Mouse (Mus musculus): ENCODE results near the gene Dstn. TPM values are rescaled to one million over a fixed set of nuclear protein-coding genes. Genes with fewer than 3 reads are reported as not detected.

Dstn gene
- polyA plus RNA-seq, 1 experiment from 2014 or later: 176 TPM

GRCm38 (mm10) chr2:143955746-143956145 is 40.6 kb downstream of the Dstn start:
- H3K79me2 ChIP-seq (ENCODE audit: inconsistent target): peaks cover 2% of the 10 kb centered on the region; the same call in 1 of the 2 replicates
- 98% methylated on average over 4 of the region's 4 CpGs for WGBS (ENCODE audit: missing documents)
- no peak overlapping the region for H3K4me3 ChIP-seq (ENCODE audit: inconsistent target)
- H3K36me3 ChIP-seq (ENCODE audit: inconsistent target): peaks cover 89% of the 10 kb centered on the region
- H3K27ac ChIP-seq: no peak overlapping the region

- H3K36me3 ChIP-seq (ENCODE audit: inconsistent target): peaks cover 87% of the 10 kb centered on the region
- no peak overlapping the region for H3K4me3 ChIP-seq (ENCODE audit: inconsistent target)
- no peak overlapping the region for H3K27ac ChIP-seq
- WGBS (ENCODE audit: missing documents): 73% methylated on average over 5 of the region's 5 CpGs
- peaks cover 10% of the 10 kb centered on the region; the same call in 1 of the 2 replicates for H3K79me2 ChIP-seq (ENCODE audit: inconsistent target)
Measured at GRCm38 (mm10) chr2:143962192-143962591, 47.1 kb downstream of the Dstn start.

GRCm38 (mm10) chr2:143963318-143963717 is 48.2 kb downstream of the Dstn start:
- peaks cover 87% of the 10 kb centered on the region for H3K36me3 ChIP-seq (ENCODE audit: inconsistent target)
- 100% methylated on average over 1 of the region's 1 CpGs for WGBS (ENCODE audit: missing documents)
- no peak overlapping the region for H3K27ac ChIP-seq

GRCm38 (mm10) chr2:143969260-143969659 is 54.1 kb downstream of the Dstn start:
- WGBS (ENCODE audit: missing documents): 97% methylated on average over 7 of the region's 7 CpGs
- Histone ChIP-seq H3K27ac (no peak overlapping the region), H3K36me3 (ENCODE audit: inconsistent target) (peaks cover 93% of the 10 kb centered on the region), H3K79me2 (ENCODE audit: inconsistent target) (peaks cover 36% of the 10 kb centered on the region), H3K4me3 (ENCODE audit: inconsistent target) (no peak overlapping the region)

More at GRCm38 (mm10) chr2:143963318-143963717, 48.2 kb downstream of the Dstn start:
- no peak overlapping the region for H3K4me3 ChIP-seq (ENCODE audit: inconsistent target)
- peaks cover 10% of the 10 kb centered on the region; the same call in 1 of the 2 replicates for H3K79me2 ChIP-seq (ENCODE audit: inconsistent target)

- Histone ChIP-seq H3K27ac (no peak overlapping the region), H3K36me3 (ENCODE audit: inconsistent target) (peaks cover 78% of the 10 kb centered on the region), H3K4me3 (ENCODE audit: inconsistent target) (no peak overlapping the region), H3K79me2 (ENCODE audit: inconsistent target) (peaks cover 47% of the 10 kb centered on the region)
- 100% methylated on average over 2 of the region's 2 CpGs for WGBS (ENCODE audit: missing documents)
Measured at GRCm38 (mm10) chr2:143970841-143971240, 55.7 kb downstream of the Dstn start.

- Histone ChIP-seq H3K79me2 (ENCODE audit: inconsistent target) (peaks cover 58% of the 10 kb centered on the region), H3K36me3 (ENCODE audit: inconsistent target) (peaks cover 70% of the 10 kb centered on the region), H3K4me3 (ENCODE audit: inconsistent target) (no peak overlapping the region), H3K27ac (no peak overlapping the region)
- 94% methylated on average over 2 of the region's 2 CpGs for WGBS (ENCODE audit: missing documents)
Measured at GRCm38 (mm10) chr2:143971887-143972286, 56.8 kb downstream of the Dstn start.

- Histone ChIP-seq H3K27ac (no peak overlapping the region), H3K79me2 (ENCODE audit: inconsistent target) (peaks cover 70% of the 10 kb centered on the region), H3K4me3 (ENCODE audit: inconsistent target) (no peak overlapping the region), H3K36me3 (ENCODE audit: inconsistent target) (peaks cover 57% of the 10 kb centered on the region)
- 93% methylated on average over 5 of the region's 7 CpGs for WGBS (ENCODE audit: missing documents)
Measured at GRCm38 (mm10) chr2:143973161-143973560, 58.0 kb downstream of the Dstn start.

- WGBS (ENCODE audit: missing documents): 34% methylated on average over 5 of the region's 5 CpGs
- Histone ChIP-seq H3K27ac (peak overlapping the region; percentile 36), H3K4me3 (ENCODE audit: inconsistent target) (no peak overlapping the region), H3K36me3 (ENCODE audit: inconsistent target) (peaks cover 41% of the 10 kb centered on the region), H3K79me2 (ENCODE audit: inconsistent target) (peaks cover 91% of the 10 kb centered on the region)
Measured at GRCm38 (mm10) chr2:143975146-143975649, 60.1 kb downstream of the Dstn start.

- H3K79me2 ChIP-seq (ENCODE audit: inconsistent target): peaks cover 96% of the 10 kb centered on the region
- peak overlapping the region; percentile 33 for H3K27ac ChIP-seq
- H3K4me3 ChIP-seq (ENCODE audit: inconsistent target): no peak overlapping the region
- WGBS (ENCODE audit: missing documents): 62% methylated on average over 8 of the region's 8 CpGs
- H3K36me3 ChIP-seq (ENCODE audit: inconsistent target): peaks cover 32% of the 10 kb centered on the region
Measured at GRCm38 (mm10) chr2:143978444-143979147, 63.5 kb downstream of the Dstn start.

GRCm38 (mm10) chr2:143980781-143981398 is 65.8 kb downstream of the Dstn start:
- 69% methylated on average over 6 of the region's 6 CpGs for WGBS (ENCODE audit: missing documents)
- H3K36me3 ChIP-seq (ENCODE audit: inconsistent target): peaks cover 40% of the 10 kb centered on the region; the same call in 1 of the 2 replicates
- H3K27ac ChIP-seq: no peak overlapping the region

GRCm38 (mm10) chr2:143982152-143982551 is 67.0 kb downstream of the Dstn start:
- 84% methylated on average over 4 of the region's 4 CpGs for WGBS (ENCODE audit: missing documents)
- Histone ChIP-seq H3K79me2 (ENCODE audit: inconsistent target) (peaks cover 100% of the 10 kb centered on the region), H3K4me3 (ENCODE audit: inconsistent target) (no peak overlapping the region), H3K36me3 (ENCODE audit: inconsistent target) (peaks cover 53% of the 10 kb centered on the region), H3K27ac (no peak overlapping the region)

More at GRCm38 (mm10) chr2:143980781-143981398, 65.8 kb downstream of the Dstn start:
- Histone ChIP-seq H3K79me2 (ENCODE audit: inconsistent target) (peaks cover 100% of the 10 kb centered on the region), H3K4me3 (ENCODE audit: inconsistent target) (no peak overlapping the region)

GRCm38 (mm10) chr2:143982901-143983300 is 67.8 kb downstream of the Dstn start:
- WGBS (ENCODE audit: missing documents): 66% methylated on average over 3 of the region's 3 CpGs
- H3K36me3 ChIP-seq (ENCODE audit: inconsistent target): peaks cover 60% of the 10 kb centered on the region
- H3K79me2 ChIP-seq (ENCODE audit: inconsistent target): peaks cover 100% of the 10 kb centered on the region
- no peak overlapping the region for H3K27ac ChIP-seq
- no peak overlapping the region for H3K4me3 ChIP-seq (ENCODE audit: inconsistent target)

- 54% methylated on average over 2 of the region's 2 CpGs for WGBS (ENCODE audit: missing documents)
- H3K4me3 ChIP-seq (ENCODE audit: inconsistent target): no peak overlapping the region
- peaks cover 65% of the 10 kb centered on the region for H3K36me3 ChIP-seq (ENCODE audit: inconsistent target)
- peaks cover 100% of the 10 kb centered on the region for H3K79me2 ChIP-seq (ENCODE audit: inconsistent target)
- no peak overlapping the region for H3K27ac ChIP-seq
Measured at GRCm38 (mm10) chr2:143983482-143983881, 68.4 kb downstream of the Dstn start.

- H3K4me3 ChIP-seq (ENCODE audit: inconsistent target): no peak overlapping the region
- 66% methylated on average over 2 of the region's 2 CpGs for WGBS (ENCODE audit: missing documents)
- H3K36me3 ChIP-seq (ENCODE audit: inconsistent target): peaks cover 41% of the 10 kb centered on the region
- H3K79me2 ChIP-seq (ENCODE audit: inconsistent target): peaks cover 99% of the 10 kb centered on the region
- no peak overlapping the region for H3K27ac ChIP-seq
Measured at GRCm38 (mm10) chr2:143987485-143987884, 72.4 kb downstream of the Dstn start.

GRCm38 (mm10) chr2:143988016-143988415 is 72.9 kb downstream of the Dstn start:
- Histone ChIP-seq H3K27ac (no peak overlapping the region), H3K79me2 (ENCODE audit: inconsistent target) (peaks cover 99% of the 10 kb centered on the region), H3K36me3 (ENCODE audit: inconsistent target) (peaks cover 41% of the 10 kb centered on the region), H3K4me3 (ENCODE audit: inconsistent target) (no peak overlapping the region)
- 97% methylated on average over 3 of the region's 3 CpGs for WGBS (ENCODE audit: missing documents)
